ENCODE assay signal across 10 mouse cellular contexts in the genomic region with DNA sequence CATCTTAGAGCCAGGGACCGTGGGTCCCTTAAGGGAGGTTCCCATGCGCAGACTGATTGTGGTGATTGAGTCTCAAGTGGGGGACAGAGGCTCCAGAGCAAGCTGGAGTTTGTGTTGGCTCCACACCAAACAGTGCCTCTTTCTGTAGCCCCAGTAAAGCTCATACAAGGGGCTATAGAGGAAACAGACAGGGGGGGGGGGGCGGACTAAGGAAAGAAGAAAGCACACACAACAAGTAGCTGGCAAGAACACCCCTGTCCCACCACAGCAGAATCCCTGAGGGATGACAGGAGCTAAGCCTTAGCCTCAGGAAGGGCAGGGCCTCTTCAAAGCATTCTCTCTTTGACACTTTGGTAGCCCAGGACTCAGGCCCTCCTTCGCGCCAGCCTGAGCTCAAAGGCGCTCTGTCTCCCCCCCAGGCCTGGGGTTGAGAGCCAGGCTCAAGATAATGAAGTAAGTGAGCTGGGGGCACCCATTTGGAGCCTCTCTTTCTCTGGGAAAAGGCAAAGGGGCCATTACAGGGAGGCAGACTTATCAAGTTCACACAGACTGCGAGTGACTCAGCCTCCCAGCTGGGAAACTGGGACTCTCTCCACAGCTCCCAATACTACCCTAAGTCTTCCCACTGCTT. TPM values are rescaled to one million over a fixed set of nuclear protein-coding genes. Genes with fewer than 3 reads are reported as not detected.
A peak's percentile ranks its signal among the peaks of the same experiment; 100 is the strongest.
DNase-seq lines count a peak whose midpoint lies in the region; ATAC-seq lines count a peak whose summit lies in the region.
"Had no signal": no experiment of that assay in that cellular context is flagged by ENCODE, and none has a peak within 500 bp of the region (broad histone marks: within the 10 kb centered on the region; RNA-seq: fewer than 3 reads in every experiment).

No protein-coding gene starts in this region.

- 44% methylated on average over 6 of the region's 7 CpGs for WGBS in embryonic facial prominence, embryonic 10.5 days
- 27% methylated on average over 7 of the region's 7 CpGs for WGBS in heart, embryonic 10.5 days
- 29% methylated on average over 6 of the region's 7 CpGs for WGBS in midbrain, embryonic 13.5 days

- DNase-seq in layer of hippocampus, postnatal 14 days (ENCODE audit: low spot score in 2 of 2) = peak; percentile 24 to 36
- DNase-seq in layer of hippocampus, postnatal 25 days (ENCODE audit: extremely low spot score in 1 of 2, low spot score in 1 of 2) = no peak
- no peak for DNase-seq in embryonic facial prominence, embryonic 10.5 days (ENCODE audit: low spot score)
- no peak for DNase-seq in heart, embryonic 10.5 days (ENCODE audit: low spot score)
- DNase-seq in thymus, postnatal 4 days = no peak
- DNase-seq in cerebellum, adult 18-20 months = no peak
- no peak for DNase-seq in urinary bladder, adult 2 months (ENCODE audit: low spot score)

- no peaks in the 10 kb centered on the region for H3K9me3 ChIP-seq in embryonic facial prominence, embryonic 10.5 days
- H3K9me3 ChIP-seq in heart, embryonic 10.5 days = no peaks in the 10 kb centered on the region
- H3K9me3 ChIP-seq in midbrain, embryonic 13.5 days = no peaks in the 10 kb centered on the region

- no peaks in the 10 kb centered on the region for H3K36me3 ChIP-seq in embryonic facial prominence, embryonic 10.5 days (replicated peaks)
- no peaks in the 10 kb centered on the region for H3K36me3 ChIP-seq in heart, embryonic 10.5 days
- H3K36me3 ChIP-seq in midbrain, embryonic 13.5 days = no peaks in the 10 kb centered on the region

- H3K4me3 ChIP-seq in embryonic facial prominence, embryonic 10.5 days = no peak overlapping the region
- no peak overlapping the region for H3K4me3 ChIP-seq in heart, embryonic 10.5 days
- no peak overlapping the region for H3K4me3 ChIP-seq in midbrain, embryonic 13.5 days (replicated peaks)

- no peak overlapping the region for H3K4me2 ChIP-seq in midbrain, embryonic 13.5 days (replicated peaks)

- no peaks in the 10 kb centered on the region for H3K27me3 ChIP-seq in embryonic facial prominence, embryonic 10.5 days (replicated peaks; ENCODE audit: low read depth, poor library complexity, severe bottlenecking)
- no peaks in the 10 kb centered on the region for H3K27me3 ChIP-seq in heart, embryonic 10.5 days (ENCODE audit: insufficient read depth, poor library complexity, severe bottlenecking)
- no peaks in the 10 kb centered on the region for H3K27me3 ChIP-seq in midbrain, embryonic 13.5 days

- peak overlapping the region; percentile 36; the same call in 1 of the 2 replicates for H3K27ac ChIP-seq in embryonic facial prominence, embryonic 10.5 days (replicated peaks)
- H3K27ac ChIP-seq in heart, embryonic 10.5 days = peak overlapping the region; percentile 78
- H3K27ac ChIP-seq in midbrain, embryonic 13.5 days = peak overlapping the region; percentile 62
- H3K27ac ChIP-seq: macrophage had no signal

- H3K4me1 ChIP-seq in embryonic facial prominence, embryonic 10.5 days = peaks cover 18% of the 10 kb centered on the region
- H3K4me1 ChIP-seq in heart, embryonic 10.5 days = peaks cover 32% of the 10 kb centered on the region
- peaks cover 18% of the 10 kb centered on the region; the same call in 1 of the 2 replicates for H3K4me1 ChIP-seq in midbrain, embryonic 13.5 days (replicated peaks)

- peak; percentile 90 for ATAC-seq in midbrain, embryonic 13.5 days

- no peak overlapping the region for H3K9ac ChIP-seq in midbrain, embryonic 13.5 days (replicated peaks)

RNA-seq across cellular contexts. Expression of a gene that starts 9.2 kb away (rescaled TPM):
- total RNA-seq in layer of hippocampus, postnatal 14 days (2021) = 10 to 100 TPM; 42.9 to 45.0 TPM
- total RNA-seq in layer of hippocampus, postnatal 25 days (2021) = 10 to 100 TPM; 45.0 to 48.4 TPM
- polyA plus RNA-seq in embryonic facial prominence, embryonic 10.5 days (2016; fragmentation: Nextera tagmentation; extraction: Ambion mirVana) = 1.5 and 2.1 TPM in 2 replicates
- 0.93 and 1.3 TPM in 2 replicates for polyA plus RNA-seq in heart, embryonic 10.5 days (2016; fragmentation: Nextera tagmentation; extraction: Ambion mirVana)
- 28.3 and 30.8 TPM in 2 replicates for polyA plus RNA-seq in midbrain, embryonic 13.5 days (2015; fragmentation: Nextera tagmentation; extraction: Ambion mirVana)
- polyA plus RNA-seq in urinary bladder, adult 2 months (2012; rRNA removed) = 6.2 and 7.2 TPM in 2 replicates

RNA-seq across cellular contexts. Expression of a gene that starts 33.0 kb away (rescaled TPM):
- total RNA-seq in layer of hippocampus, postnatal 14 days (2021) = 10 to 100 TPM; 25.5 to 28.5 TPM
- total RNA-seq in layer of hippocampus, postnatal 25 days (2021) = 10 to 100 TPM; 22.3 to 31.5 TPM
- polyA plus RNA-seq in embryonic facial prominence, embryonic 10.5 days (2016; fragmentation: Nextera tagmentation; extraction: Ambion mirVana) = 6.4 and 7.5 TPM in 2 replicates
- polyA plus RNA-seq in heart, embryonic 10.5 days (2016; fragmentation: Nextera tagmentation; extraction: Ambion mirVana) = 7.9 and 11.5 TPM in 2 replicates
- 8.7 and 9.0 TPM in 2 replicates for polyA plus RNA-seq in midbrain, embryonic 13.5 days (2015; fragmentation: Nextera tagmentation; extraction: Ambion mirVana)
- polyA plus RNA-seq in urinary bladder, adult 2 months (2012; rRNA removed) = 15.5 and 18.5 TPM in 2 replicates
- total RNA-seq: MEL had no signal

Comparison
In these comparisons a context has a peak if more than half of its experiments do, and no peak if none do; other contexts are left out.
1. DNase-seq: peak in layer of hippocampus, postnatal 14 days (2 of 2); none in layer of hippocampus, postnatal 25 days (0 of 2), embryonic facial prominence, embryonic 10.5 days (single experiment), heart, embryonic 10.5 days (single experiment), thymus, postnatal 4 days (single experiment), cerebellum, adult 18-20 months (0 of 2) and urinary bladder, adult 2 months (single experiment).
2. Peak in every context shown above with its lines, with median percentiles within 50 percentile points of each other: H3K27ac ChIP-seq.